In genomic region chr14:17632887-17633522, GRCm38 (mm10) we compare ENCODE assay signal across 8 mouse cellular contexts. TPM values are rescaled to one million over a fixed set of nuclear protein-coding genes. Genes with fewer than 3 reads are reported as not detected.
DNase-seq lines count a peak whose midpoint lies in the region; ATAC-seq and TF ChIP-seq lines count a peak whose summit lies in the region.

No protein-coding gene starts in this region.

- H3K9ac ChIP-seq in forebrain, embryonic 15.5 days (replicated peaks), result no peak overlapping the region
- H3K9ac ChIP-seq in lung, postnatal 0 days (replicated peaks; ENCODE audit: low read depth), result no peak overlapping the region

- TF ChIP-seq EP300 in lung, postnatal 0 days (IDR thresholded peaks at IDR 0.05), result no peak

- peak; percentile 12 for DNase-seq in brain, adult 2 months (ENCODE audit: low read depth, low spot score)
- peak; percentile 78 to 87 for DNase-seq in heart, postnatal 14 days
- DNase-seq in kidney, postnatal 25 days, result peak; percentile 81 to 93
- peak; percentile 10 for DNase-seq in lung, postnatal 0 days (ENCODE audit: low spot score)
- peak; percentile 67 to 75 for DNase-seq in right cerebral cortex, postnatal 10 days (ENCODE audit: low spot score in 2 of 2)

- intact Hi-C loops in heart, postnatal 14 days (cut with DNase I), result no loop called here

- peaks cover 9% of the 10 kb centered on the region for H3K4me1 ChIP-seq in E14TG2a.4 (replicated peaks; ENCODE audit: low read depth, low read length)
- H3K4me1 ChIP-seq in forebrain, embryonic 15.5 days, result 0 out of 2 replicates have a peak, but pooled peaks cover 4% of the 10 kb centered on the region
- H3K4me1 ChIP-seq in lung, postnatal 0 days (ENCODE audit: insufficient read depth, low read depth, low read length), result no peaks in the 10 kb centered on the region

- WGBS in forebrain, embryonic 15.5 days, result 8% methylated on average over 19 of the region's 19 CpGs
- WGBS in lung, postnatal 0 days, result 5% methylated on average over 17 of the region's 19 CpGs

- no peak overlapping the region for H3K27ac ChIP-seq in forebrain, embryonic 15.5 days (replicated peaks)
- no peak overlapping the region for H3K27ac ChIP-seq in lung, postnatal 0 days (ENCODE audit: low read length)

- no peaks in the 10 kb centered on the region for H3K27me3 ChIP-seq in E14TG2a.4 (ENCODE audit: insufficient read depth, low read length)
- no peaks in the 10 kb centered on the region for H3K27me3 ChIP-seq in forebrain, embryonic 15.5 days
- no peaks in the 10 kb centered on the region for H3K27me3 ChIP-seq in lung, postnatal 0 days (replicated peaks; ENCODE audit: insufficient read depth, low read length)

- peak overlapping the region; percentile 73 for H3K4me3 ChIP-seq in E14TG2a.4 (replicated peaks; ENCODE audit: low read length)
- H3K4me3 ChIP-seq in forebrain, embryonic 15.5 days, result no peak overlapping the region
- no peak overlapping the region for H3K4me3 ChIP-seq in lung, postnatal 0 days (ENCODE audit: low read depth, low read length)

- H3K9me3 ChIP-seq in E14TG2a.4 (ENCODE audit: low read length), result peaks cover 9% of the 10 kb centered on the region
- H3K9me3 ChIP-seq in forebrain, embryonic 15.5 days, result no peaks in the 10 kb centered on the region
- no peaks in the 10 kb centered on the region for H3K9me3 ChIP-seq in lung, postnatal 0 days (ENCODE audit: low read length)

- peak; percentile 68; the same call in 1 of the 2 replicates for ATAC-seq in forebrain, embryonic 15.5 days (replicated peaks)
- peak; percentile 74 for ATAC-seq in lung, postnatal 0 days
- no peak for ATAC-seq in erythroid progenitor cell, adult 5-6 weeks (replicated peaks; ENCODE audit: low FRiP score, poor library complexity, severe bottlenecking)

- TF ChIP-seq CTCF in E14TG2a.4 (conservative IDR thresholded peaks at IDR 0.05; ENCODE audit: low read length), result no peak
- TF ChIP-seq CTCF in lung, postnatal 0 days (IDR thresholded peaks at IDR 0.05), result no peak

- 0 out of 2 replicates have a peak overlapping the region, but pooled peaks have one; percentile 11 for H3K4me2 ChIP-seq in forebrain, embryonic 15.5 days (replicated peaks)
- H3K4me2 ChIP-seq in lung, postnatal 0 days (replicated peaks; ENCODE audit: low read depth, low read length), result 0 out of 2 replicates have a peak overlapping the region, but pooled peaks have one; percentile 17

- no peaks in the 10 kb centered on the region for H3K36me3 ChIP-seq in E14TG2a.4 (ENCODE audit: insufficient read depth, low read length)
- no peaks in the 10 kb centered on the region for H3K36me3 ChIP-seq in forebrain, embryonic 15.5 days
- no peaks in the 10 kb centered on the region for H3K36me3 ChIP-seq in lung, postnatal 0 days (ENCODE audit: insufficient read depth, low read length)

RNA-seq across cellular contexts. Expression of gene Thrb, which starts 27.1 kb away (rescaled TPM):
- 1.6 and 2.4 TPM in 2 replicates for polyA plus RNA-seq in forebrain, embryonic 15.5 days (2015; fragmentation: Nextera tagmentation; extraction: Ambion mirVana)
- 10 to 100 TPM; 18.1 to 26.3 TPM for total RNA-seq in heart, postnatal 14 days (2021)
- 2.8 and 3.3 TPM in 2 replicates for polyA plus RNA-seq in lung, postnatal 0 days (2015; fragmentation: Nextera tagmentation; extraction: Ambion mirVana)
- not detected in 2 replicates for total RNA-seq in erythroid progenitor cell, adult 5-6 weeks (2015; ENCODE audit: low replicate concordance)
- 0.64 and 0.91 TPM in 2 replicates for total RNA-seq in erythroid progenitor cell, adult 5-6 weeks (2017; ENCODE audit: low replicate concordance)

Comparison
In these comparisons a context has a peak if more than half of its experiments do, and no peak if none do; other contexts are left out.
1. DNase-seq: peak in every context shown above with its lines; median percentile 87 in kidney, postnatal 25 days; 82 in heart, postnatal 14 days; 71 in right cerebral cortex, postnatal 10 days; 12 in brain, adult 2 months; 10 in lung, postnatal 0 days.
2. RNA of gene Thrb, which starts 27.1 kb away (total RNA-seq): 18.1 to 26.3 TPM in heart, postnatal 14 days; 0.64 to 0.91 TPM in erythroid progenitor cell, adult 5-6 weeks; every median in the first group is over 10 times any median in the second.